Mouse (Mus musculus) erythroblast, embryonic 14.5 days (primary cell): ENCODE measurements around the gene Rxrb. TPM values are rescaled to one million over a fixed set of nuclear protein-coding genes. Genes with fewer than 3 reads are reported as not detected.

Source experiments
- H3K27me3 ChIP-seq: 2 replicates; pipeline ENCODE4 v1.6.1; 2012; ENCODE audit warnings: inconsistent platforms; ENCODE audit not compliant: control insufficient read depth
- H3K36me3 ChIP-seq: 2 replicates; pipeline ENCODE4 v1.6.1; 2012; ENCODE audit warnings: mild to moderate bottlenecking, inconsistent platforms; ENCODE audit not compliant: control insufficient read depth
- H3K4me1 ChIP-seq: 2 replicates; pipeline ENCODE4 v1.6.1; 2012; ENCODE audit warnings: inconsistent platforms; ENCODE audit not compliant: control insufficient read depth
- H3K4me3 ChIP-seq: replicated peaks from 2 replicates; pipeline ENCODE3; 2012; ENCODE audit warnings: moderate library complexity, mild to moderate bottlenecking, inconsistent platforms
- H3K9me3 ChIP-seq: 2 replicates; pipeline ENCODE4 v1.6.1; 2012; ENCODE audit warnings: low read length, inconsistent platforms, mixed read lengths; ENCODE audit not compliant: control insufficient read depth
- GATA1 ChIP-seq: IDR thresholded peaks from 2 replicates; pipeline ENCODE4 v1.6.1; 2012; ENCODE audit warnings: low read length, inconsistent platforms, mixed read lengths
- TAL1 ChIP-seq: IDR thresholded peaks from 3 replicates; pipeline ENCODE4 v1.6.1; 2012; ENCODE audit warnings: low read length, inconsistent platforms, mixed read lengths
- polyA plus RNA-seq: library from polyadenylated mRNA; stranded (reverse); fragments of >175 nt; gene quantifications from 2 replicates; pipeline ENCODE4 v1.2.3, GENCODE M21; 2012

Gene Rxrb
- polyA plus RNA-seq, 1 experiment, result 11.3 TPM

- Histone ChIP-seq H3K27me3 (peaks cover 19% of the 10 kb centered on the region), H3K4me1 (peaks cover 6% of the 10 kb centered on the region), H3K36me3 (no peaks in the 10 kb centered on the region), H3K9me3 (no peaks in the 10 kb centered on the region), H3K4me3 (no peak overlapping the region)
- TF ChIP-seq TAL1 (no peak), GATA1 (no peak)
These were observed 46.5 kb downstream of the Rxrb start for GRCm38 (mm10) chr17:34078148-34078547.

GRCm38 (mm10) chr17:34079002-34079401 lies 47.4 kb downstream of the Rxrb start:
- H3K36me3 ChIP-seq, result no peaks in the 10 kb centered on the region
- TF ChIP-seq GATA1, result no peak
- no peak for TF ChIP-seq TAL1
- no peak overlapping the region for H3K4me3 ChIP-seq
- H3K4me1 ChIP-seq, result peaks cover 6% of the 10 kb centered on the region
- no peaks in the 10 kb centered on the region for H3K9me3 ChIP-seq
- peaks cover 19% of the 10 kb centered on the region for H3K27me3 ChIP-seq

GRCm38 (mm10) chr17:34079621-34080020 lies 48.0 kb downstream of the Rxrb start:
- H3K4me1 ChIP-seq, result peaks cover 6% of the 10 kb centered on the region
- H3K36me3 ChIP-seq, result no peaks in the 10 kb centered on the region
- H3K4me3 ChIP-seq, result no peak overlapping the region
- no peaks in the 10 kb centered on the region for H3K9me3 ChIP-seq
- no peak for TF ChIP-seq TAL1
- no peak for TF ChIP-seq GATA1
- H3K27me3 ChIP-seq, result peaks cover 19% of the 10 kb centered on the region

GRCm38 (mm10) chr17:34083104-34083503 lies 51.5 kb downstream of the Rxrb start:
- no peak for TF ChIP-seq GATA1
- TF ChIP-seq TAL1, result no peak
- H3K27me3 ChIP-seq, result no peaks in the 10 kb centered on the region
- H3K4me3 ChIP-seq, result no peak overlapping the region
- H3K4me1 ChIP-seq, result peaks cover 10% of the 10 kb centered on the region
- H3K9me3 ChIP-seq, result no peaks in the 10 kb centered on the region
- no peaks in the 10 kb centered on the region for H3K36me3 ChIP-seq

GRCm38 (mm10) chr17:34087386-34087785 lies 55.8 kb downstream of the Rxrb start:
- Histone ChIP-seq H3K4me3 (no peak overlapping the region), H3K9me3 (no peaks in the 10 kb centered on the region), H3K4me1 (peaks cover 13% of the 10 kb centered on the region), H3K36me3 (no peaks in the 10 kb centered on the region), H3K27me3 (peaks cover 2% of the 10 kb centered on the region; the same call in 1 of the 2 replicates)
- TF ChIP-seq TAL1, result no peak
- TF ChIP-seq GATA1, result no peak

Other genes with a start within 250 kb of the Rxrb start
- 0.07 TPM in 1 of 2 replicates, not detected in the other for gene Angptl4, start 250.0 kb upstream of the Rxrb start, polyA plus RNA-seq
- gene Kank3, start 221.3 kb upstream of the Rxrb start, polyA plus RNA-seq, result 0.03 TPM in 2 replicates
- 366 and 664 TPM in 2 replicates for gene Rps28, start 207.2 kb upstream of the Rxrb start, polyA plus RNA-seq
- gene Ndufa7, start 207.2 kb upstream of the Rxrb start, polyA plus RNA-seq, result 125 and 152 TPM in 2 replicates
- 0.26 and 0.86 TPM in 2 replicates for gene Cd320, start 188.7 kb upstream of the Rxrb start, polyA plus RNA-seq
- not detected in 2 replicates for gene Gm7029, start 158.0 kb upstream of the Rxrb start, polyA plus RNA-seq
- gene Kifc1, start 141.2 kb upstream of the Rxrb start, polyA plus RNA-seq, result 24.3 and 25.8 TPM in 2 replicates
- 0.08 TPM in 1 of 2 replicates, not detected in the other for gene Platr17, start 126.7 kb upstream of the Rxrb start, polyA plus RNA-seq
- gene Daxx, start 122.4 kb upstream of the Rxrb start, polyA plus RNA-seq, result 1.4 TPM in 2 replicates
- gene Tapbp, start 115.9 kb upstream of the Rxrb start, polyA plus RNA-seq, result 14.7 and 21.8 TPM in 2 replicates
- 5.6 and 5.7 TPM in 2 replicates for gene Zbtb22, start 115.9 kb upstream of the Rxrb start, polyA plus RNA-seq
- 3.1 and 3.5 TPM in 2 replicates for gene Rgl2, start 102.3 kb upstream of the Rxrb start, polyA plus RNA-seq
- gene Pfdn6, start 91.5 kb upstream of the Rxrb start, polyA plus RNA-seq, result 48.7 and 66.5 TPM in 2 replicates
- gene Wdr46, start 91.2 kb upstream of the Rxrb start, polyA plus RNA-seq, result 6.0 and 6.7 TPM in 2 replicates
- 0.21 and 0.45 TPM in 2 replicates for gene B3galt4, start 80.3 kb upstream of the Rxrb start, polyA plus RNA-seq
- 10.1 and 11.6 TPM in 2 replicates for gene Vps52, start 76.0 kb upstream of the Rxrb start, polyA plus RNA-seq
- 11.8 and 13.8 TPM in 2 replicates for gene Rps18, start 75.8 kb upstream of the Rxrb start, polyA plus RNA-seq
- 0.91 and 0.94 TPM in 2 replicates for gene H2-K1, start 31.5 kb upstream of the Rxrb start, polyA plus RNA-seq
- gene Ring1, start 7.1 kb upstream of the Rxrb start, polyA plus RNA-seq, result 1.8 and 2.5 TPM in 2 replicates
- 1.4 TPM in 2 replicates for gene H2-Ke6, start 3.8 kb upstream of the Rxrb start, polyA plus RNA-seq
- 3.5 TPM in 2 replicates for gene Slc39a7, start 130 bp upstream of the Rxrb start, polyA plus RNA-seq
- 0.45 and 0.56 TPM in 2 replicates for gene Col11a2, start 7.6 kb downstream of the Rxrb start, polyA plus RNA-seq
- 0.04 and 0.14 TPM in 2 replicates for gene H2-Oa, start 60.5 kb downstream of the Rxrb start, polyA plus RNA-seq
- 0.46 and 1.0 TPM in 2 replicates for gene H2-DMa, start 87.7 kb downstream of the Rxrb start, polyA plus RNA-seq
- gene Brd2, start 90.8 kb downstream of the Rxrb start, polyA plus RNA-seq, result 28.3 and 30.4 TPM in 2 replicates
- not detected in 2 replicates for gene H2-DMb2, start 111.5 kb downstream of the Rxrb start, polyA plus RNA-seq
- gene H2-DMb1, start 121.3 kb downstream of the Rxrb start, polyA plus RNA-seq, result not detected in 2 replicates
- 0.05 and 0.06 TPM in 2 replicates for gene Tap1, start 155.7 kb downstream of the Rxrb start, polyA plus RNA-seq
- gene Psmb9, start 156.0 kb downstream of the Rxrb start, polyA plus RNA-seq, result 0.05 and 0.10 TPM in 2 replicates
- gene Psmb8, start 165.9 kb downstream of the Rxrb start, polyA plus RNA-seq, result 0.24 and 0.28 TPM in 2 replicates
- gene Tap2, start 171.7 kb downstream of the Rxrb start, polyA plus RNA-seq, result 0.83 and 1.0 TPM in 2 replicates
- not detected in 2 replicates for gene H2-Ob, start 207.1 kb downstream of the Rxrb start, polyA plus RNA-seq
- 0.14 TPM in 1 of 2 replicates, not detected in the other for gene H2-Ab1, start 225.9 kb downstream of the Rxrb start, polyA plus RNA-seq